Mouse (Mus musculus) duodenum, adult 2 months (tissue): ENCODE measurements around the gene Cmtm2a. TPM values are rescaled to one million over a fixed set of nuclear protein-coding genes. Genes with fewer than 3 reads are reported as not detected.

Experiments
- polyA plus RNA-seq: library from polyadenylated mRNA; depleted of rRNA; stranded (reverse); fragments of >200 nt; gene quantifications from 2 replicates; pipeline ENCODE4 v1.2.3, GENCODE M21; 2012; ENCODE audit warnings: low replicate concordance; rRNA removed

Gene Cmtm2a
- not detected in 2 replicates for polyA plus RNA-seq

DNA sequence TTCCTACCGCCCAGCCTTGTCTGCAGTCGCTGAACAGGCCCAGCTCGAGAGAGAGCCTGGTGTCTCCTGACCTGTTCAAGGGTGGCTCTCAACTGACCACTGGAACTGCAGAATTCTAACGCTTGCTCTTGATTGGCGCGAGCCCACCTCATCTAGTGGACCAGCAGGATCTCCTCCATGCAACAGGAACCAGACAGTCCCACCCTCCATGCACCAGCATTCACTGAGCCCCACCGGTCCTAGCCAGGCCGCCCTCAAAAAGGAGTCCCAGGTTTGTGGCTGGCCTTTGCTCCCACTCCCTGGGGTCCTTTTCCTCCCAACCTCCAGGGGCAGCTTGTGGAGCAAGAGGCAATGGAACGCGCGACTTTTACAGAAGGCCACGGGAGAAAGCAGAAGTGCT is at the start of gene Cmtm2a:
Gene Cmtm2a, minus strand, starts transcription at position 101 of the 400 bp plus-strand sequence.

DNA sequence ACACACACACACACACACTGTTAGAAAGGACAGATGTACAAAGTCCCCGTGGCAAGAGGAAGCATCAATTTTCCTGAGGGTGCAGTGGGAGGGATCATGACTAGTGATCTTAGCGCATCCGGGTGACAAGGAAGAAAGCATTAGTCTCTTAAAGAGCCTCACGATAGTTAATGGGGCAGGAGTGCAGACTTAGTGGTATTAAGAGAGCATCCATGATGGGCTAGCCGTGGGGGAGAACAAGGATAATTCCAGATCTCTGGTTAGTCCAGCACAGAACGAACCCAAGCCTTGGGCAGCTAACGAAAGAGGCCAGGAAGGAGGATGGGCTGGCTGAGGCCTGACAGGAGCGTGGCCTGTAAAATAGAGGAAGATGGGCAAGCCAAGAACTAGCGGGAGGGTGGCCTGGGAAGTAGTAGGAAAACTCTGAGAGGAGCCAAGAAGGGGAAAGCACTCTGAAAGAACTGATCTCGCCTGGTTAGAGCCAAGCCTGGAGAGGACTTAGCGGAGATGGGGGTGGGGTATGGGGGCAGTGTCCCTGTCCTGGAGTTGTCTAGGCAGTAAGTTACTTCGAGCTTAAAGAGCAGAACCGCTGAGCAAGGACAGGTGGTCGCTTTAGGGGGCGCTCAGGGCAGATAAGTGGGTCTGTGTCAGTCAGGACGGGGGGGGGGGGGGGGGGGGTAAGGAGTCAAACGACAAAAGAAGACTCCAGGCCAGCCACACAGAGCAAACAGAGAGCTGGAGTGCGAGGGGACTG is 46.4 kb upstream of the Cmtm2a start, which contains the start of gene Cmtm3:
Gene Cmtm3, plus strand, starts transcription at position 182 of the 754 bp plus-strand sequence.

DNA sequence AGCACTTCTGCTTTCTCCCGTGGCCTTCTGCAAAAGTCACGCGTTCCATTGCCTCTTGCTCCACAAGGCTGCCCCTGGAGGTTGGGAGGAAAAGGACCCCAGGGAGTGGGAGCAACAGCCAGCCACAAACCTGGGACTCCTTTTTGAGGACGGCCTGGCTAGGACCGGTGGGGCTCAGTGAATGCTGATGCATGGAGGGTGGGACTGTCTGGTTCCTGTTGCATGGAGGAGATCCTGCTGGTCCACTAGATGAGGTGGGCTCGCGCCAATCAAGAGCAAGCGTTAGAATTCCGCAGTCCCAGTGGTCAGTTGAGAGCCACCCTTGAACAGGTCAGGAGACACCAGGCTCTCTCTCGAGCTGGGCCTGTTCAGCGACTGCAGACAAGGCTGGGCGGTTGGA is 28.9 kb upstream of the Cmtm2a start, which contains the start of gene Cmtm2b:
Gene Cmtm2b, plus strand, starts transcription at position 301 of the 400 bp plus-strand sequence.

DNA sequence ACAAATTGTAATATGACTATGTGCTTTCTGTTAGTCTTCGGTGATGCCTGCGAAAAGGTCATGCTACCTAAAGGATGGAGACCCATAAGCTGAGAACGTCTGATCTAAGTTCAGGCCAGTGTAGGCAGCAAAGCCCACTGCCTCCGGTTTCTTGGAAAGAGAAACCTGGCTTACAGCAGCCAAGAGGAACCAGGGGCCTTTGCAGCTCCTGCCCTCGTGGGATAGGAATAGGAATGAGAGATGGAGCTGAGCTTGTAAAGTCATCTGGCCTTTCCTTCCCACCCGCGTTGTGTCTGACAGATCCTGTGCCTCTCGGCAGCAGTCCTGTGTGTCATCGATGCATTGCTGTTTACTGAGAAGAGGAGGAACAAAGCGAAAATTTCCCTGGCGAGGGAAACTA is 28.3 kb upstream of the Cmtm2a start, which contains the start of gene Gm11020:
Gene Gm11020, plus strand, starts transcription at position 301 of the 400 bp plus-strand sequence.

DNA sequence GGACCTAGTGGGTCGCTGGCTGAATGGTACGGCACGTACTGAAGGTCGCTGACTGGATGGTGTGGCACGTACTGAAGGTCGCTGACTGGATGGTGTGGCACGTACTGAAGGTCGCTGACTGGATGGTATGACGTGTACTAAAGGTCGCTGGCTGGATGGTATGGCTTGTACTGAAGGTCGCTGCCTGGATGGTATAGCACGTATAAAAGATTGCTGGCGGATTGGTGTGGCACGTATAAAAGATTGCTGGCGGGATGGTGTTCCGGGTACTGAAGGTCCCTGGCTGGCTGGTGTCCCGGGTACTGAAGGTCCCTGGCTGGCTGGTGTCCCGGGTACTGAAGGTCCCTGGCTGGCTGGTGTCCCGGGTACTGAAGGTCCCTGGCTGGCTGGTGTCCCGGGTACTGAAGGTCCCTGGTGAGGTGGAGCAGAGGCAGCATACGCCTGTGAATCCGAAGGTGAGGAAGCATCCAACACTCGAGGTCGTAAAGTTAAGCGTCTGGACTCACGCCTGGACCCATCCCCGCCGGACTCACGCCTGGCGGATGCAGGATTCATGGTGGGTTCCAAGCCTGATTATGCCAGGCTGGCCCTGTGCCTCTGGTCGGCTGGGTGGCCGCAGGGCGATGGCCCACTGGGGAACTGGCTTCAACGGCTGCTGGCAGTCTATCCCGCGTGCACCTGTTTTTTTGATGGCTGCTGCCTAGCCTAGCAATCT is 16.6 kb upstream of the Cmtm2a start, which contains the start of the genes Gm45711 and Cmtm1:
Gene Gm45711, minus strand, starts transcription at position 641 of the 715 bp plus-strand sequence.
Gene Cmtm1, minus strand, starts transcription at position 705 of the 715 bp plus-strand sequence.

DNA sequence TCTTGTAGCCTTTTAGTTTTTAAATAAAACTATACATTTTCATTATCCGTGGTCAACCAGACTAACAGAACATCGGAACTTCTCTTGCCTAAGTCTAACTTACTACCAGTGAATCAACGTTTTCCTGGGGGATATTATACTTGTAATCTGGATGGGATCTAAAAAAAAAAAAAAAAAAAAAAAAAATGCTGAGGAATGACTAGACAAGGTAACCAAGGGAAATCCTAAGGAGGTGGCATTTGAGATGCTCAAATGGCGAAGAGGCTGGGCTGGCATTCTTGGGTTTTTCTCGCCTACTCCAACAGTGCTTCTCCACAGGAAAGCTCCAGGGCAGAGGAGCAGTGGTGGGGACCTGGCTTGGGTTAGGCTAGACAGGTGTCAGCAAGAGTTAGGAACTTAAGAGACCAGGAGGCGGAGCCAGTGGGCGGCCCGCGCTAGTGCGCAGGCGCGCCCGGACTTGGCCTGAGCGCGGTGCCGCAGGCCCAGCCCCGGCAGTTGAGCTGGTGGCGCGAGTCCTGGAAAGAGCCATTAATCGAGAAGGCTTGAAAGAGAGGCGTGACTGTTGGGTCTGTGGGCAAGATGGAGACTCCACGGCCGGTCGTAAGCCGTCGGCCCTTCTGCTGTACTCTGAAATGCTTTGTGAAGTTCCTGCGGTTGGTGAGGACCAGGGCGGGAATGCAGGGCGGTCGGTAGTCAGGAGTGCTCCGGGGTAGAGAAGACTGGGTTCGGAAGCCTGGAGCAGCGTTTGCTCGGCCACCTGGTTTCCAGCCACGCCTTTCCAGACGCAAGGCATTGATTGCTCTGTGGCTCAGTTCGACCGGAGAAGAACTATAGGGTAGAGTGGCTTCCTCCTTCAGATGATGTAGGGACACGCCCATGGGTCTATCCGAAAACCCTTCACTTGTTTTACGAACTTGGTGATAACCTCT is 42.3 kb downstream of the Cmtm2a start, which contains the start of gene Cklf:
Gene Cklf, plus strand, starts transcription at position 423 of the 929 bp plus-strand sequence.

DNA sequence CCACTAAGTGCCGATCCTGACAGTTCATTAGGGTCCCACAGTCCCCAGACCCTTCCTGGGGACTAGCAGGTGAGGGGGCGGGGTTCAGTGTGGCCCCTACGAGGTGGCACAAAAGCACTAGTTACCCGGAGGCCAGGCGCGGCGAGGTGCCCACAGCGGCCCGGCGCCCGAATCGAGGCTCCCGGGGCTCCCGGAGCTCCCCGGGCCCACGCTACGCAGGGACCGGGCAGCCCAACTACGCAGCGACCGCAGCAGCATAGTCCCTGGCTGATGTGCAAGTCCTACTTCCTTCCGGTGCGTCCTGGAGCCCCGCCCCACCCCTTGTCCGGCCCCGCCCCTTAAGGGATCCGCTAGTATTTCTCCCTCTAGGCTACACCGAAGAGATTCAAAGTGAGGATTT is 44.7 kb downstream of the Cmtm2a start, which contains the start of gene Tk2:
Gene Tk2, minus strand, starts transcription at position 283 of the 400 bp plus-strand sequence.

Other genes with a start within 250 kb of the Cmtm2a start
- gene Cdh5, start 191.6 kb downstream of the Cmtm2a start, polyA plus RNA-seq: 8.7 and 9.2 TPM in 2 replicates
- 4.8 and 7.8 TPM in 2 replicates for gene Bean1, start 122.7 kb downstream of the Cmtm2a start, polyA plus RNA-seq
- 6.6 and 7.7 TPM in 2 replicates for gene Tk2, start 44.6 kb downstream of the Cmtm2a start, polyA plus RNA-seq
- gene Cklf, start 42.3 kb downstream of the Cmtm2a start, polyA plus RNA-seq: 0.24 and 0.93 TPM in 2 replicates
- not detected in 2 replicates for gene Gm45711, start 16.9 kb upstream of the Cmtm2a start, polyA plus RNA-seq
- 0.05 TPM in 1 of 2 replicates, not detected in the other for gene Cmtm1, start 17.0 kb upstream of the Cmtm2a start, polyA plus RNA-seq
- gene Gm11020, start 28.4 kb upstream of the Cmtm2a start, polyA plus RNA-seq: not detected in 2 replicates
- not detected in 2 replicates for gene Cmtm2b, start 29.0 kb upstream of the Cmtm2a start, polyA plus RNA-seq
- 24.7 and 28.7 TPM in 2 replicates for gene Cmtm3, start 46.2 kb upstream of the Cmtm2a start, polyA plus RNA-seq
- 17.6 and 17.7 TPM in 2 replicates for gene Cmtm4, start 102.6 kb upstream of the Cmtm2a start, polyA plus RNA-seq
- 2.6 and 4.9 TPM in 2 replicates for gene Dync1li2, start 149.9 kb upstream of the Cmtm2a start, polyA plus RNA-seq
- 0.05 and 0.09 TPM in 2 replicates for gene Terb1, start 216.7 kb upstream of the Cmtm2a start, polyA plus RNA-seq
- 1.1 and 1.9 TPM in 2 replicates for gene Nae1, start 241.5 kb upstream of the Cmtm2a start, polyA plus RNA-seq
- gene Car7, start 241.5 kb upstream of the Cmtm2a start, polyA plus RNA-seq: 2.2 and 3.5 TPM in 2 replicates